Mouse (Mus musculus) CH12.LX (cell line): ENCODE data around the gene Psg20.

Experiments used
- CTCF ChIP-seq, 2 experiments: IDR thresholded peaks in 1 of 2; conservative IDR thresholded peaks in 1 of 2; 2 replicates each; pipeline ENCODE4 v1.5.1; 2011 to 2012; ENCODE audit warnings: low read depth in 2 of 2, low read length in 2 of 2, improper control_type of control experiment in 1 of 2, inconsistent platforms in 1 of 2, mild to moderate bottlenecking in 1 of 2, moderate library complexity in 1 of 2
- HCFC1 ChIP-seq: IDR thresholded peaks from 2 replicates; pipeline ENCODE4 v1.6.1; 2012; ENCODE audit warnings: low read depth, mild to moderate bottlenecking, inconsistent platforms, low read length, improper control_type of control experiment
- POLR2AphosphoS2 ChIP-seq: IDR thresholded peaks from 2 replicates; pipeline ENCODE4 v1.6.1; 2011; ENCODE audit warnings: low read depth, low read length, improper control_type of control experiment
- SIN3A ChIP-seq: IDR thresholded peaks from 2 replicates; pipeline ENCODE4 v1.6.1; 2012; ENCODE audit warnings: low read length, improper control_type of control experiment, inconsistent platforms
- SMC3 ChIP-seq: IDR thresholded peaks from 2 replicates; pipeline ENCODE4 v1.6.1; 2011; ENCODE audit warnings: low read depth, low read length, improper control_type of control experiment
- USF1 ChIP-seq: IDR thresholded peaks from 2 replicates; pipeline ENCODE4 v1.6.1; 2014; ENCODE audit warnings: low read depth, mild to moderate bottlenecking, inconsistent platforms, low read length, improper control_type of control experiment

- TF ChIP-seq CTCF (conservative IDR thresholded peaks at IDR 0.05 in 1 of 2, IDR thresholded peaks at IDR 0.05 in 1 of 2; ENCODE audit: low read depth in 2 of 2, low read length in 2 of 2) (no peak), POLR2AphosphoS2 (no peak), SMC3 (no peak), USF1 (no peak), HCFC1 (no peak), SIN3A (no peak)
Observed at GRCm38 (mm10) chr7:18728391-18728790, 42.4 kb upstream of the Psg20 start.
